Mouse (Mus musculus) limb, embryonic 12.5 days (tissue): ENCODE results near the gene Abhd12. TPM values are rescaled to one million over a fixed set of nuclear protein-coding genes. Genes with fewer than 3 reads are reported as not detected.

Source experiments
- ATAC-seq: fragments of 200-750 bp; cut with Nextera tagmentation; 2 replicates; pipeline ENCODE4 v1.8.0; 2017; ENCODE audit warnings: low read depth, moderate TSS enrichment; ENCODE audit not compliant: insufficient number of reproducible peaks, insufficient read depth, low FRiP score, low TSS enrichment
- H3K27ac ChIP-seq: fragments of 300-500 bp; sonication (generic); 2 replicates; pipeline ENCODE4 v1.5.1; 2016; ENCODE audit warnings: mild to moderate bottlenecking, moderate library complexity
- H3K27me3 ChIP-seq: fragments of 300-500 bp; sonication (generic); 2 replicates; pipeline ENCODE4 v1.6.1; 2016; ENCODE audit warnings: mild to moderate bottlenecking, moderate library complexity
- H3K36me3 ChIP-seq: fragments of 300-500 bp; sonication (generic); 2 replicates; pipeline ENCODE4 v1.6.1; 2016; ENCODE audit warnings: mild to moderate bottlenecking, moderate library complexity
- H3K4me1 ChIP-seq: fragments of 300-500 bp; sonication (generic); replicated peaks from 2 replicates; pipeline ENCODE4 v1.6.1; 2016
- H3K4me2 ChIP-seq: fragments of 300-500 bp; sonication (generic); 2 replicates; pipeline ENCODE4 v1.6.1; 2016; ENCODE audit warnings: mild to moderate bottlenecking, moderate library complexity
- H3K4me3 ChIP-seq: fragments of 300-500 bp; sonication (generic); replicated peaks from 2 replicates; pipeline ENCODE4 v1.5.1; 2016; ENCODE audit warnings: mild to moderate bottlenecking
- H3K9ac ChIP-seq: fragments of 300-500 bp; sonication (generic); replicated peaks from 2 replicates; pipeline ENCODE4 v1.6.1; 2016; ENCODE audit warnings: mild to moderate bottlenecking, moderate library complexity
- H3K9me3 ChIP-seq: fragments of 300-500 bp; sonication (generic); 2 replicates; pipeline ENCODE4 v1.6.1; 2016; ENCODE audit warnings: mild to moderate bottlenecking, moderate library complexity
- WGBS: fragments of 180-500 bp; shearing (Covaris S2); methylation state at CpG from one replicate; pipeline ENCODE4 v1.1.7; 2016; 5-methylcytosine and 5-hydroxymethylcytosine counted together
- polyA plus RNA-seq: library from polyadenylated mRNA; unstranded; fragments of >200 nt; fragmentation: Nextera tagmentation; extraction: Ambion mirVana; gene quantifications from 2 replicates; pipeline ENCODE4 v1.2.1, GENCODE M21; 2016

Gene Abhd12
- polyA plus RNA-seq, 1 experiment from 2014 or later: 61.8 TPM

DNA sequence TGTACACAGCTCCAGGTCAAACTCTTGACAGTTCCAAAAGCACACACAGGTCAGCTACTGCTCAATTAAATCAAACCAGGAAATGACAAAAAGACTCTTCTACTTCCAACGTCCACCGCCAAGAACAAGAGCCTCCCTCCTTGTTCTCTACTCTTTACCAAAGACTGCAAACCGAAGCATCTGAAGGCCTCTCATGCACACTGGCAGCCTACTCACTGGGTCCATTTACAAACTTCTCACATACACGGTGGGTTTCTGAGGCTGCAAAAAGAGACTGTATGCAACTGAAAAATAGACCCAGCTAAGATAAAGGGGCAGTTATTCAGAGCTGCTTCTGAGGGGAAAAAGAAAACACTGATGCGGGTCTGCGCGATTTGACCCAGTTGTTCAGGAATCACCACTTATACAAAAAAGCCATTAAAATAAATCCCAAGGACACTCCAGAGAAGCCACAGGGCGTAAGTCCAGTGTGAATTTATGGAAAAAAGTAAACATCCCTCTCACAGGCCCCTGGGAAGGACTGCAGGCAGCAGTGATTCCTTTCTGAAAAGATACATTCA lies 57.0 kb downstream of the Abhd12 start:
- 92% methylated on average over 8 of the region's 8 CpGs for WGBS
- no peaks in the 10 kb centered on the region for H3K9me3 ChIP-seq
- no peak for ATAC-seq
- peaks cover 16% of the 10 kb centered on the region for H3K36me3 ChIP-seq
- H3K27me3 ChIP-seq: no peaks in the 10 kb centered on the region
- no peaks in the 10 kb centered on the region for H3K4me1 ChIP-seq
- H3K27ac ChIP-seq: no peak overlapping the region
- no peak overlapping the region for H3K4me3 ChIP-seq
- no peak overlapping the region for H3K4me2 ChIP-seq
- no peak overlapping the region for H3K9ac ChIP-seq

DNA sequence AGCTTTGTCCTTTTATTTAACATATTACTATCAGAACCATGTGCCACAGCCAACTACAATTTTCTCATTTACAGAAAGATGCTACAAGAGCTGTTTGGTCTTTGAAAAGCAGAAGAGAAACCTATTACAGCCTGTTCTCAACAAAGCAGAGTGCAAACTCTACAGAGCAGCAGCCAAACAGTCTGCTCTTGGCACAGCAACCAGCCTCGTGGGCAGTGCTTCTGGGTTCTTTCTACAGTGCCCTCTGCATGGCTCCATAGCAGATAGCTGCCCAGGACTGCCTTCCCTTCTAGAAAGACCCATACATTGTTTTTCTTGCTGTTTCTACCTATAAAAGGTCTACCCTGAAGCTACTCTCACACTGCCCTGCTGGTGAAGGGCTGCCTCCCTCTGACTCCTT lies 59.7 kb downstream of the Abhd12 start:
- no peaks in the 10 kb centered on the region for H3K27me3 ChIP-seq
- no peak overlapping the region for H3K9ac ChIP-seq
- H3K9me3 ChIP-seq: no peaks in the 10 kb centered on the region
- no peak for ATAC-seq
- H3K4me1 ChIP-seq: no peaks in the 10 kb centered on the region
- H3K36me3 ChIP-seq: peaks cover 26% of the 10 kb centered on the region
- no peak overlapping the region for H3K4me2 ChIP-seq
- 89% methylated on average over 1 of the region's 1 CpGs for WGBS
- H3K27ac ChIP-seq: no peak overlapping the region
- H3K4me3 ChIP-seq: no peak overlapping the region

DNA sequence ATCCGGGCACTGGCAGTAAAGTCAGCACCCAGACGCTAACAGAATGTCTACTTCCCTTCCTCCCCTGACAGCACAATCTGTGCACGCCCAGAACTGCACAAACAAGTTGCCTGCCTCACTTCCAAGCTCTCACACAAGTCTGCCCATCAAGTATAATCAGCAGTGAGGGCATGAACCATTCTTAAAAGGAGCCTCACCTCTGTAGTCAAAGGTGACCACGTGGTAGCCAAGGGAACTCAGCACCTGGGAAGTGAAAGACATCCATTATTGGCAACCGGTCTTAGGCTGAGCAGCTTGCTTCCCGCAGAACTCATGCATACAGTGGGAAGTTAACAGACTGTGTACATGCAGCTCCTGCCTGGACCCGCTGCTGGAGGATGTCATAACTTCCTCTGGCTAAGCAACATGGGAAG lies 62.5 kb downstream of the Abhd12 start:
- ATAC-seq: no peak
- Histone ChIP-seq H3K27ac (no peak overlapping the region), H3K9ac (no peak overlapping the region), H3K4me1 (no peaks in the 10 kb centered on the region), H3K4me2 (no peak overlapping the region), H3K9me3 (no peaks in the 10 kb centered on the region), H3K36me3 (peaks cover 51% of the 10 kb centered on the region), H3K4me3 (no peak overlapping the region), H3K27me3 (no peaks in the 10 kb centered on the region)
- 76% methylated on average over 7 of the region's 7 CpGs for WGBS

DNA sequence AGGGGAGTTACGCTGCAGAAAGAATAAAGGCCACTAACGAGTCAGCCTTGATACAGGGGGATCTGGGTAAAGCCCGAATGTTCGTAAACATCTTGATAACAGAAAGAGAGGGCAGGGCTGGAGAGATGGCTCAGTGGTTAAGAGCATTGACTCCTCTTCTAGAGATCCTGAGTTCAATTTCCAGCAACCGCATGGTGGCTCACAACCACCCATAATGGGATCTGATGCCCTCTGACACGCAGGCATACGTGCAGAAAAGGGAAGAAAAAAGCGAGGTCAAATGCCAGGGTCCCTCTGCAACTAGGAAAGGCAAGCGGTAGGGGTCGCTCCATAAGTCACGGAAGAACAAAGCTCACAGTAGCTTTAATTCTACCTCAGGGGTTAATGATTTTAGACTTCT lies 63.4 kb downstream of the Abhd12 start:
- peaks cover 54% of the 10 kb centered on the region for H3K36me3 ChIP-seq
- WGBS: 57% methylated on average over 11 of the region's 11 CpGs
- ATAC-seq: no peak

DNA sequence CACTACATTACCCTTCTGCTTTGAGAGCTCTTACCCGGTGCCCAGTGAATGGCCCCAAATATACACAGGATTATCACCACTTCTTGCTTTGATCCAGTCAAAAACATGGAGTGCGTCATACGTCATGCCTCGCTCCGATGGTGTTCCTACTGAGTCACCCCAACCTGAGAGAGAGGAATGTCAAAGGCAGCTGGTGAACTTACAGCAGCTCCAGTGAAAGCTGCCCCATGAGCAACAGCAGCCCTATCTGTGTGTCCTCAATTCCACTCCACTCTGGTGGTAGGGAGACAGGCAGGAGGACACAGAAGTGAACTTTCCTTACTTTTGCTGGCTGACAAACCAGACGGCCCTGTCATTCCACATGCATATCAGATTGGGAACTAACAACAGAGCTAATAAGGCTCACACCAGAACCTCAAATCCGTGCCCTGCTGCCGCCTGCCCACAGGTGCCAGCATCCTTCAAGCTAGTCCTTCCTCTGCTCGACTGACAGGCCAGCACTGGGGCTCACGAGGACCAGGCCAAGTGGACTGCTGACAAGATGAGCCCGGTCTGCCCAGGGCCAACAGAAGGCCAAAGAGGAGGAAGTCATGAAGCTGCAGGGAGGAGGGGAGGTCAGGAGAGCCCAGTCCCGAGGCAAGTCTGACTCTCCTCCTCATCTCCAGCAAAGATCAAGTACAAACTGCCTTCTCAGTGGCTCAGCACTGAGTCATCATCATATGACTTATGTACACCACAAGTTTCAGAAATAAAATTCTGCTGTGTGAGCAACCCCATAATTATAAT lies 64.7 kb downstream of the Abhd12 start:
- peaks cover 61% of the 10 kb centered on the region for H3K36me3 ChIP-seq

More for the DNA sequence above, 63.4 kb downstream of the Abhd12 start:
- Histone ChIP-seq H3K9ac (no peak overlapping the region), H3K4me3 (no peak overlapping the region), H3K4me2 (no peak overlapping the region), H3K27me3 (no peaks in the 10 kb centered on the region), H3K27ac (no peak overlapping the region), H3K9me3 (no peaks in the 10 kb centered on the region), H3K4me1 (no peaks in the 10 kb centered on the region)

DNA sequence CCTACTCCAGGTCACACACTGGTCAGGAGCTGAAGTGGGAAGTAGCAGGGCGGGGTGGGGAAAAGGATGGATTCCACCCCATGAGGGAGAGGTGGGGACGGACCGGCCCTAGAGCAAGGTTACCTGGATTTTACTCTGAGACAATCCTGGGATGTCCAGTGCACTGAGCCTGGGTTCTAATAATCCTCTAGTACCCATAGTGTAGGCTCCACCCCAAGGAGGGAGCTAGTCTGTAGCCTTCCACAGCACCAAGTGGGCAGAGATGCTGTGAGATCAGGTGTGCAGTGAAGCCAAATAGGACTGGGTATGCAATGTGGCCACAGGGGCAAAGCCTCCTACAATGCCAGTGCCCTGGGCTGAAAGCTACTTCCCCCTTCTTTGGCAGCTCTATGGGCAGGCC lies 66.8 kb downstream of the Abhd12 start:
- Histone ChIP-seq H3K4me2 (no peak overlapping the region), H3K27ac (no peak overlapping the region), H3K36me3 (peaks cover 76% of the 10 kb centered on the region), H3K9me3 (no peaks in the 10 kb centered on the region), H3K4me1 (no peaks in the 10 kb centered on the region), H3K9ac (no peak overlapping the region), H3K27me3 (no peaks in the 10 kb centered on the region), H3K4me3 (no peak overlapping the region)
- ATAC-seq: no peak
- WGBS: 91% methylated on average over 3 of the region's 3 CpGs

More for the DNA sequence above, 64.7 kb downstream of the Abhd12 start:
- Histone ChIP-seq H3K9ac (no peak overlapping the region), H3K4me1 (no peaks in the 10 kb centered on the region), H3K4me2 (no peak overlapping the region), H3K27me3 (no peaks in the 10 kb centered on the region), H3K4me3 (no peak overlapping the region), H3K9me3 (no peaks in the 10 kb centered on the region), H3K27ac (no peak overlapping the region)
- ATAC-seq: no peak
- WGBS: 84% methylated on average over 12 of the region's 12 CpGs

DNA sequence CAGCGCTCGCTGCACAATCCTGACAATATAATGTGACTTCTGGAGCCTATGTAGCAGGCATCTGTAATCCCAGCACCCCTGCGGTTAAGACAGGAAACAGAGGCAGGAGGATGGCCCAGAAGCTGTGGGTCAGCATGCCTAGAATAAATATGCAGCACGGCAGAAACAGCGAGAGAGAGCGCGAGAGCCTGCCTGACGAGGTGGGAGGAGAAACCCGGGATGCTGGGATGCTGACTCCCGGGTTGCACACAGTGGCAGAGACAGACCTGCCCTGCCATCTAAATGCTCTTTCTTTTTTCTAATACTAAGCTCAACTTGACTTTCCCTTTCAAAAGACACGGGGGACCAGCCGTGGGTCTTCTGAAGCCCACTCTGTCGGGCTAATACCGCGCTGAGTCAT lies 67.6 kb downstream of the Abhd12 start:
- Histone ChIP-seq H3K4me1 (no peaks in the 10 kb centered on the region), H3K27ac (no peak overlapping the region), H3K4me2 (no peak overlapping the region), H3K36me3 (peaks cover 78% of the 10 kb centered on the region), H3K27me3 (no peaks in the 10 kb centered on the region), H3K9ac (no peak overlapping the region), H3K9me3 (no peaks in the 10 kb centered on the region), H3K4me3 (no peak overlapping the region)
- WGBS: 79% methylated on average over 15 of the region's 15 CpGs
- no peak for ATAC-seq

DNA sequence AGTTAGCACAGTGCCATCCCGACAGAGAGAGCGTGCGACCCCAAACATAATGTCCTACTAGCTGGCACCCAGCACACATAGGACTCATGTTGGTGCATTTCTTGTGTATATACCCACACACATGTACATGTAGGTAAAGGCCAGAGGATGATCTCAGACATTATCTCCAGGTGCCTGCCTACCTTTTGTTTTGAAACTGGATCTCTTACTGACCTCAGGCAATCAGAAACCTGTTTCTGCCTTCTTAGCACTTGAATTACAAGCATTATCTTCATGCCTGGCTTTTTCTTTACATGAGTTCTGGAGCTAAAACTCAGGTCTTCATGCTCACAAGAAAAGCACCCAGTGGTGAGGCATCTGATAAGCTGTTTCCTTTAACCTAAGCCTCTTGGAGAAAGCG lies 68.6 kb downstream of the Abhd12 start:
- Histone ChIP-seq H3K4me2 (no peak overlapping the region), H3K9ac (no peak overlapping the region), H3K4me1 (no peaks in the 10 kb centered on the region), H3K4me3 (no peak overlapping the region), H3K9me3 (no peaks in the 10 kb centered on the region), H3K27me3 (no peaks in the 10 kb centered on the region), H3K36me3 (peaks cover 85% of the 10 kb centered on the region), H3K27ac (no peak overlapping the region)
- 97% methylated on average over 4 of the region's 4 CpGs for WGBS
- ATAC-seq: no peak

DNA sequence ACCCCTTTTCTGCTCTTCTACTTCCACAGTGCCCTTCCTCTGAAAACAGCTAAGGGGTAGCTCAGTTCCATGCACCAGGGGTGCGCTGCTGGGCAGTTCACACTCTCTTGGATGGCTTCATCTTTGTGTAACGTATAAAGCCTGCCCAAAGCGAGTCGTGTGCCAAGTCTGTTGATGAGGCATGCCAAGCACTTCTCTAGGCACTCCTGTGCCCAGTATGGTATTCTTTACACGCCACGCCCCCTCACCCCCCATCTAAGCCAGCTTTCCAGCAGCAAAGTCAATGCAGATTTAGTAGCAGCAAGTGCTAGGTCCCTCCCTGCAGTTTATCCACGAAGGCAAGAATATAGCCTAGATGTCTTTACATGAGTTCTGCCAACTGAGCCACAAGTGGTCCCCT lies 69.9 kb downstream of the Abhd12 start:
- Histone ChIP-seq H3K36me3 (peaks cover 92% of the 10 kb centered on the region), H3K4me1 (no peaks in the 10 kb centered on the region), H3K4me2 (no peak overlapping the region), H3K4me3 (no peak overlapping the region), H3K9me3 (no peaks in the 10 kb centered on the region), H3K27me3 (no peaks in the 10 kb centered on the region), H3K9ac (no peak overlapping the region), H3K27ac (no peak overlapping the region)
- WGBS: 95% methylated on average over 7 of the region's 7 CpGs
- no peak for ATAC-seq

DNA sequence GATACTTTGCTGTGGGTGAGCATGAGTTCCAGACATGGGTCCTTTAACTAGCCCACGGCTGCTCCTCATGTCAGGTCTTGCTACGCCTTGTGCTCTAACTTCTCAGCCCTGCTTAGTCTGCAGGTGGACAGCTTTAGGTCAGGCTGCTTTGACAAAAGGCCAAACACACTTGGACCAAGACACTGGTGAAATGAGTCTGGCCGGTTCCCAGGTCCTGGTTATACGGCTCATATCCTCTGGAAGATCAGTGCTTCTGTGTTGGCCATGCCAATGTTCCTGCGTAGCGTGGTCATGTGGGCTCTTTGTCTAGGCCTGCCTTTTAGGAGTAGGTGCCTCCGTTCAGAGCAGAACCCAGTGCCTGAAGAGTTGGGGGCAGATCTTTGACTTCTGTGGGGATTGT lies 72.5 kb downstream of the Abhd12 start:
- ATAC-seq: no peak
- Histone ChIP-seq H3K27ac (no peak overlapping the region), H3K4me2 (no peak overlapping the region), H3K27me3 (no peaks in the 10 kb centered on the region), H3K9ac (no peak overlapping the region), H3K4me3 (no peak overlapping the region), H3K4me1 (no peaks in the 10 kb centered on the region), H3K36me3 (peaks cover 94% of the 10 kb centered on the region), H3K9me3 (no peaks in the 10 kb centered on the region)
- WGBS: 91% methylated on average over 7 of the region's 7 CpGs

DNA sequence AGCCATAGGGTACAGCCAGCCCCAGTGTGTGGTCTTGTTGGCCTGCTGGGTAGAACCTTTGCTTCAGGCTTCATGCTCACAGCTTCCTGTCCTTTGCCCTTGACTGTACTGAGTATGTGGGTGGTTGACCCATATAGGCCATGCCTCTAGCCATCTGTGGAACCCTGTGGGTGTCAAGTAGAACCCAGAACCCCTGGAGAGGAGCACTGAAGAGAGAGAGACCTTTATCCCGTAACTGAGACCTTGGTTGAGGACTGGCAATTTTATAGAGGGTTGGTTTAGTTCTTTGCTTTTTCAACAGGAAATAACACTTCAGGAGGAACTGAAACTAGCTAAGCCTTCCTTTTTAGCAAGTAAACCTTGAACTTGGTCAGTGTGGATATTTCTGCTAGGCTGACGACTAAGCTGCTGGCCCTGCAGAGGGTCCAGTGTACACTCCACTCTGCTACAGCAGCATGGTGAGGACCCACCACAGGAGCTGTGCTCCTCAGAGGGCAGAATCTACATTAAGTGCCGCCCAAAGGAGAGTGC lies 73.6 kb downstream of the Abhd12 start:
- H3K27me3 ChIP-seq: no peaks in the 10 kb centered on the region
- H3K9me3 ChIP-seq: no peaks in the 10 kb centered on the region
- ATAC-seq: no peak
- H3K4me1 ChIP-seq: no peaks in the 10 kb centered on the region
- no peak overlapping the region for H3K4me3 ChIP-seq
- H3K4me2 ChIP-seq: no peak overlapping the region
- no peak overlapping the region for H3K27ac ChIP-seq
- 89% methylated on average over 3 of the region's 3 CpGs for WGBS
- peaks cover 98% of the 10 kb centered on the region for H3K36me3 ChIP-seq
- no peak overlapping the region for H3K9ac ChIP-seq
